Mouse (Mus musculus) cerebellum, adult 2 months (tissue): ENCODE data around the gene Scamp3. TPM values are rescaled to one million over a fixed set of nuclear protein-coding genes. Genes with fewer than 3 reads are reported as not detected.
A peak's percentile ranks its signal among the peaks of the same experiment; 100 is the strongest.

Experiments used
- DNase-seq, 2 experiments: peaks; one replicate each; pipeline ENCODE4 v3.0.0; 2021
- H3K27ac ChIP-seq: fragments of 200-500 bp; 2 replicates; pipeline ENCODE4 v1.5.1; 2012; ENCODE audit warnings: low read length, control low read depth, inconsistent platforms; ENCODE audit not compliant: insufficient read depth
- H3K27me3 ChIP-seq: fragments of 200-500 bp; 2 replicates; pipeline ENCODE4 v1.6.1; 2012; ENCODE audit warnings: inconsistent platforms, mild to moderate bottlenecking, low read length, moderate library complexity; ENCODE audit not compliant: control insufficient read depth, insufficient read depth
- H3K4me1 ChIP-seq: fragments of 200-500 bp; 2 replicates; pipeline ENCODE4 v1.6.1; 2011; ENCODE audit warnings: low read length; ENCODE audit not compliant: control insufficient read depth, insufficient read depth
- H3K4me3 ChIP-seq: fragments of 200-500 bp; replicated peaks from 2 replicates; pipeline ENCODE3; 2011; ENCODE audit warnings: mild to moderate bottlenecking, low read depth, low read length, control low read depth; ENCODE audit not compliant: insufficient read depth
- CTCF ChIP-seq: fragments of 200-500 bp; IDR thresholded peaks from 2 replicates; pipeline ENCODE4 v1.5.1; 2011; ENCODE audit warnings: low read depth, mild to moderate bottlenecking, control low read depth, low read length, moderate library complexity, borderline replicate concordance; ENCODE audit not compliant: insufficient read depth
- POLR2A ChIP-seq: fragments of 200-500 bp; IDR thresholded peaks from 2 replicates; pipeline ENCODE4 v1.6.1; 2011; ENCODE audit warnings: low read length, control low read depth, borderline replicate concordance; ENCODE audit not compliant: insufficient read depth
- WGBS: fragments of 180-500 bp; shearing (Covaris S2); methylation state at CpG from one replicate; pipeline ENCODE4 v1.1.7; 2018; 5-methylcytosine and 5-hydroxymethylcytosine counted together
- polyA plus RNA-seq: library from polyadenylated mRNA; depleted of rRNA; stranded (reverse); fragments of >200 nt; gene quantifications from 2 replicates; pipeline ENCODE4 v1.2.3, GENCODE M21; 2012

Gene Scamp3
- polyA plus RNA-seq, 1 experiment = 121 TPM

- TF ChIP-seq CTCF (no peak), POLR2A (no peak)
- H3K27me3 ChIP-seq = no peaks in the 10 kb centered on the region
- 40% methylated on average over 10 of the region's 10 CpGs for WGBS
- no peak for DNase-seq
- no peak overlapping the region for H3K4me3 ChIP-seq
- no peak overlapping the region for H3K27ac ChIP-seq
- H3K4me1 ChIP-seq = no peaks in the 10 kb centered on the region
Observed at GRCm38 (mm10) chr3:89144821-89145220, 32.5 kb upstream of the Scamp3 start.

DNA sequence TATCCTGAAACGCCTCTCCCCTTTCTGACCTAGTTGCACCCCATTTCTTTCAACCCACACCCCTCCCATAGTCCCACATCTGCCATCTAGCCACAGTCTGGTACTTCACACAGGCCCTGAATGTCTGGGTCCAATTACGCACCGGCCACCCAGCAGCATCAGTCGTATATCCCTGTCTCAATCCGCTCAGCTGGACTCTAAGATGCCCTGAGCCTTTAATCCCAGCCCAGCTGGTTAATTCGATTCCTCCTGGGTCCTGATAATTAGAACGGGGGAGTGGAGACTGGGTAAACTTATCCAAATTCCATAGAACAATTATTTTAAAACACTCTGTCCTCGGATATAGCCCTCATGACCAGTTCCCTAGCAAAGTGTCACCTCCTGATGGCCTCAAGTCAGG, 31.7 kb upstream of the Scamp3 start:
- DNase-seq = no peak
- Histone ChIP-seq H3K27ac (no peak overlapping the region), H3K27me3 (no peaks in the 10 kb centered on the region), H3K4me3 (no peak overlapping the region), H3K4me1 (no peaks in the 10 kb centered on the region)
- no peak for TF ChIP-seq CTCF
- TF ChIP-seq POLR2A = no peak
- WGBS = 50% methylated on average over 8 of the region's 8 CpGs

- H3K4me1 ChIP-seq = no peaks in the 10 kb centered on the region
- WGBS = 34% methylated on average over 26 of the region's 26 CpGs
- no peak overlapping the region for H3K4me3 ChIP-seq
- TF ChIP-seq CTCF = no peak
- no peak for TF ChIP-seq POLR2A
- no peaks in the 10 kb centered on the region for H3K27me3 ChIP-seq
- DNase-seq = peak in 1 of 2 experiments; percentile 26
- no peak overlapping the region for H3K27ac ChIP-seq
Observed at GRCm38 (mm10) chr3:89147101-89147978, 29.9 kb upstream of the Scamp3 start.

DNA sequence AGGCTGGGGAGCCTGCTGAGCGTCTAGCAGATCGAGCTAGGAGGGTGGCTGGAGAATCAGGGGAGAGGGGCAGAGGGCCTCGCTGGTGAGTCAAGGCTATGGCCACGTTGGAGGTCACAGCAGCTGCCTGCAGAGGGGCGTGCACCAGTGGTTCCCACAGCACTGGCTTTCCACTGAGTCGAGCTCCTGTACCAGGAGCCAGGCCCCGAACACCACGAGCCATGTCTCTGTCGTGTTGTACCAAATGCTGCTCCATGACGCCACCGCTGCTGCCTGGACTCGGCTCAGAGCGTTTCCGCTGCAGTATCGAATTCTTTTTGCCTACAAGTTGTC, 29.3 kb upstream of the Scamp3 start:
- WGBS = 26% methylated on average over 15 of the region's 15 CpGs
- no peaks in the 10 kb centered on the region for H3K27me3 ChIP-seq
- no peak overlapping the region for H3K27ac ChIP-seq
- H3K4me3 ChIP-seq = no peak overlapping the region
- no peak for TF ChIP-seq CTCF
- TF ChIP-seq POLR2A = no peak
- DNase-seq = no peak
- no peaks in the 10 kb centered on the region for H3K4me1 ChIP-seq

GRCm38 (mm10) chr3:89148567-89148966, 28.7 kb upstream of the Scamp3 start:
- H3K4me1 ChIP-seq = no peaks in the 10 kb centered on the region
- no peaks in the 10 kb centered on the region for H3K27me3 ChIP-seq
- no peak overlapping the region for H3K4me3 ChIP-seq
- H3K27ac ChIP-seq = no peak overlapping the region
- TF ChIP-seq CTCF = no peak
- no peak for TF ChIP-seq POLR2A
- no peak for DNase-seq
- WGBS = 81% methylated on average over 14 of the region's 14 CpGs

DNA sequence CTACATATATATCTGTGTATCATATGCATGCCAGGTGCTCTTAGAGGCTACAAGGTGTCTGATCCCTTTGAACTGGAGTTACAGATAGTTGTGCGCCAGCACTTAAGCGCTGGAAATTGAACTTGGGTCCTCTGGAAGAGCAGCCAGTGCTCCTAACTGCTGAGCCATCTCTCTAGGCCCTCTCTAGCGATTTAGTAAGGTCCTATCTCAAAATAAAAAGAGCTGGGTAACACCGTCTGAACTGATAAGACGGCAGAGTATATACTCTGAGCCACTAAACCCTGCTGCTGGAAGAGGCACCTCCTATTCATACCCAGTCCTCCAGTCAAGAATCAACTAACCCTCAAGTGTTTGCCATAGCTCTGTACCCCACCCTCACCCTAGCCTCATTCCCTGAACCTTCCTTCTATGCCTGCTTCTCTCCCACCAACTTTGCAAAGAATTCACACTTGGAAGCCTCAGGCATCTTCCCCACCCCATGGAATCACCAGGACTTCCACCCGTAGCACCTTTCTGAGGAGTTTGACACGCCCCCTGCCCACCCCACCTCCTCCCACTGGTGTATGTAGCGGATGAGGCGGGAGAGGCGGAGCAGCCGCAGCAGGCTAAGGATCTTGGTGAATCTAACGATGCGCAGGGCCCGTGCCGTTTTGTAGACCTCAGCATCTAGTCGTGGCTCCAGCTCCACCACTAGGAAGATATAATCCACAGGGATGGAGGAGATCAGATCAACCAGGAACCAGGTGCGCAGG, 25.0 kb upstream of the Scamp3 start:
- Histone ChIP-seq H3K4me1 (no peaks in the 10 kb centered on the region), H3K4me3 (no peak overlapping the region), H3K27me3 (no peaks in the 10 kb centered on the region), H3K27ac (no peak overlapping the region)
- TF ChIP-seq POLR2A = no peak
- TF ChIP-seq CTCF = no peak
- WGBS = 68% methylated on average over 17 of the region's 17 CpGs
- DNase-seq = no peak

GRCm38 (mm10) chr3:89156951-89157350, 20.3 kb upstream of the Scamp3 start:
- Histone ChIP-seq H3K4me1 (peaks cover 5% of the 10 kb centered on the region; the same call in 1 of the 2 replicates), H3K27ac (no peak overlapping the region), H3K4me3 (no peak overlapping the region), H3K27me3 (no peaks in the 10 kb centered on the region)
- no peak for TF ChIP-seq POLR2A
- TF ChIP-seq CTCF = no peak
- 90% methylated on average over 8 of the region's 8 CpGs for WGBS
- DNase-seq = no peak

GRCm38 (mm10) chr3:89158651-89159050, 18.6 kb upstream of the Scamp3 start:
- DNase-seq = no peak
- Histone ChIP-seq H3K27me3 (no peaks in the 10 kb centered on the region), H3K4me1 (peaks cover 6% of the 10 kb centered on the region; the same call in 1 of the 2 replicates), H3K27ac (no peak overlapping the region), H3K4me3 (peak overlapping the region; percentile 65)
- TF ChIP-seq POLR2A (no peak), CTCF (no peak)
- 36% methylated on average over 7 of the region's 7 CpGs for WGBS
